Mouse (Mus musculus) urinary bladder, postnatal 25 days (tissue): ENCODE results near the gene Atoh8.

Experiments used
- DNase-seq: peaks from one replicate; pipeline ENCODE4 v3.0.0; 2022; ENCODE audit warnings: low spot score

The Atoh8 gene

GRCm38 (mm10) chr6:72254588-72255075, 19.3 kb upstream of the Atoh8 start:
- DNase-seq, result no peak

GRCm38 (mm10) chr6:72253911-72254587, 18.7 kb upstream of the Atoh8 start:
- no peak for DNase-seq

- DNase-seq, result no peak
Measured at GRCm38 (mm10) chr6:72253168-72253567, 17.8 kb upstream of the Atoh8 start.

- no peak for DNase-seq
Measured at GRCm38 (mm10) chr6:72252433-72252832, 17.1 kb upstream of the Atoh8 start.

- no peak for DNase-seq
Measured at GRCm38 (mm10) chr6:72249981-72250380, 14.6 kb upstream of the Atoh8 start.

GRCm38 (mm10) chr6:72248150-72248914, 13.0 kb upstream of the Atoh8 start:
- no peak for DNase-seq

- no peak for DNase-seq
Measured at GRCm38 (mm10) chr6:72246303-72246702, 10.9 kb upstream of the Atoh8 start.

GRCm38 (mm10) chr6:72244569-72245285, 9.3 kb upstream of the Atoh8 start:
- DNase-seq, result no peak

GRCm38 (mm10) chr6:72244144-72244549, 8.8 kb upstream of the Atoh8 start:
- peak; percentile 86 for DNase-seq

- DNase-seq, result no peak
Measured at GRCm38 (mm10) chr6:72242532-72243320, 7.3 kb upstream of the Atoh8 start.

- no peak for DNase-seq
Measured at GRCm38 (mm10) chr6:72241843-72242154, 6.4 kb upstream of the Atoh8 start.

GRCm38 (mm10) chr6:72241133-72241842, 5.9 kb upstream of the Atoh8 start:
- no peak for DNase-seq

- DNase-seq, result no peak
Measured at GRCm38 (mm10) chr6:72240042-72240441, 4.7 kb upstream of the Atoh8 start.

- peak; percentile 92 for DNase-seq
Measured at GRCm38 (mm10) chr6:72237035-72237434, 1.7 kb upstream of the Atoh8 start.

GRCm38 (mm10) chr6:72235807-72236407, 530 bp upstream of the Atoh8 start:
- no peak for DNase-seq

GRCm38 (mm10) chr6:72234372-72235097, 842 bp downstream of the Atoh8 start:
- no peak for DNase-seq

GRCm38 (mm10) chr6:72233950-72234349, 1.4 kb downstream of the Atoh8 start:
- no peak for DNase-seq

GRCm38 (mm10) chr6:72232870-72233269, 2.5 kb downstream of the Atoh8 start:
- no peak for DNase-seq

- no peak for DNase-seq
Measured at GRCm38 (mm10) chr6:72232411-72232810, 3.0 kb downstream of the Atoh8 start.

- no peak for DNase-seq
Measured at GRCm38 (mm10) chr6:72230875-72231274, 4.5 kb downstream of the Atoh8 start.
